Mouse (Mus musculus): ENCODE measurements around the gene Dhx15.

Dhx15 gene

DNA sequence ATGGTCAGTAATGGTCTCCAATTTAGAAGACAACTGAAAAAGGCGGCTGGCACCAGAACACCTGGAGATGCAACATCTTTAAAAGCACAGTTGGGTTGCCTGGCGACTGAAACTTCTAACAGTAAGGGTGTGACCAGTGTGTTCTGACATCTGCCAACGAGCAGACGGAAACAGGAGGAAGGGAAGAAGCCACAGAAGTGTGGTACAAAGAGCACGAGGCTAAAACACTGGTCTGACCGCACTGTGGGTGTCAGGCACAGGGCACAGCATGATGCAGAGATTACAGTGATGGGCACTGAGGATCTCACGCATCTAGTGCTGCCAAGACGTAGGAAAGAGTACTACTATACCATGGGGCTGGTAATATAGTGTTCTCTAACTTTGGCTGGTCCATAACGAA lies 48.4 kb downstream of the Dhx15 start:
- no peak for DNase-seq

DNA sequence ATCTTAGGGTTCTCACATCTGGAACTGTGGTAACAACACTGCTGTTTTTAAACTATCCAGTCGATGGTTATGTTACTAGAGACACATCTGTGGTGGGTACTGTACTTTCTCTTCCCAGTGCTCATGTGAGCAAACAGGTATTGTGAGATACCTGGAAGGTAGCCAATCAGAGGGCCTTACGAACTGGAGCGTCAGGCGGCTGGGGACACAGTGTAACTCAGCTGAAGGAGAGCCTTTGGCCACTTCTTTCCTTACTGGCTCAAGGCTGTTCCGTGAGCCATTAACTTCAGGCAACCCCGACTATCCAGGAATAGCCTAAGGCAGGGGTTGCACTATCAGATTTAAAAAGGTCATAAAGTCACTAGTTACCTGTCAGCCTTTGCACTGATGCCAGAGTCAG lies 51.5 kb downstream of the Dhx15 start:
- no peak for DNase-seq

DNA sequence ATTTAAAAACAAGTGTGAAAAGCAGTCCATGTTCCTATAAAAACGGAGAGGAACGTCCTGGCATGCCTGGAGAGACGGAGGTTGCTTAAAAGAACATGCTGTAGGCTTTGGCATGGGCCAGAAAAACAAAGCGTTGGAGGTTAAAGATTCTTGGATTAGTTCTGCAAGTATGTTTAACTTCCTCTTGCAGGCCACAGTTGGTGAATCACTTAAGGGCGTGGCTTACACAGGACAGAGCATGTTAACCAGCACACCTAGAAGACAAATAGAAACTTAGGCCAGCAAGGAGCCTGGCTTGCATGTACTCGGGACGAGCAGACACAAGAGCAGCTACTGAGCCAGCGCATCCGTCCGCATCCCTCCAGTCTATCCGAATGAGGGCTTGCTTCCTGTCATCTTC lies 52.2 kb downstream of the Dhx15 start:
- DNase-seq, result no peak

DNA sequence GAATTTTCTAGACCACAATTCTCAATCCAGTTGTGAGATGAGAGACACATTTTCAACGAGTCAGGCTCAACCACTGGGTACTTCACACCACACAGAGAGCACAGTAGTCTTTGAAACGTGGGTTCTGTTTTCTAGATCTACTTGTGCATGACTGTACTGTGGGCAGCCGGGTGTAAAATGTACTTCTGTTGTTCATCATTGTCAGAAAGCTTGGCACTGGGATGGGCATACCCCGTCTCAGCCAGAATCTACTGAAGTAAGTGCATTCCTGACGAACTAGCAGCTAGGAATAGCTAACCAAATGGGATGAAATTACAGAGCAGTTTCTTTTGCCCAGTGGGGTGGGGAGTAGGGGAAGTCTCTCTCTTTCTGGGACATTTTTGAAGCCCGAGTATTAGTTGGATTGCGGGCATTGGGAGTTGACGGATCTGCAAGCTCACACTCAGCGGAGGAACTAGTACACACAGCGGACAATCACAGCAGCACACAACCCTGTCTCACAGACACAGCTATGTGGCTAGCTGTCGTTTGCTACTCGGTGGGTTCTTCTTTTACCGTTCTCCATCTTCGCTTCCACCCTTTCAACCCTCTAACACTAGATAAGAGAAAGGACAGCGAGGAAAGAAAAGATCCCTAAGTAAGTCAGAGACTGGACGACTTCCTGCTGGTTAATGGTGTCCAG lies 54.7 kb downstream of the Dhx15 start:
- DNase-seq, result no peak

DNA sequence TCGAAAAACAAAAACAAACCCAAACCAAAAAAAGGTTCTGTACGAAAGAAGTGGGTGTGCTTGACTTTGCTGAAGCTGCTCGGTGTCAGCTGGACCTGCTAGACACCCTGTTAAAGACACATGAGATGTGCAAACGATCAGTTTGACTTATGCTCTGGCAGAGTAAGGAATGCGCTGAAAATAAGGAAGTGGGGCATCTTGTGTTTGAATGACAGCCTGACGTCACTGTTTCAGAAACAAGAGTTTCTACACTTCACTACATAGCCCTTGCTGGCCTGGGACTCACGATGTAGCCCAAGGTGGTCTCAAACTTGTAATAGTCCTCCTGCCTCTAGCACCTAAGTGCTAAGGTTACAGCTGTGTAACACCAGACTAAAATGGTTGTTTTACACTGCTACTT lies 57.5 kb downstream of the Dhx15 start:
- DNase-seq, result no peak

DNA sequence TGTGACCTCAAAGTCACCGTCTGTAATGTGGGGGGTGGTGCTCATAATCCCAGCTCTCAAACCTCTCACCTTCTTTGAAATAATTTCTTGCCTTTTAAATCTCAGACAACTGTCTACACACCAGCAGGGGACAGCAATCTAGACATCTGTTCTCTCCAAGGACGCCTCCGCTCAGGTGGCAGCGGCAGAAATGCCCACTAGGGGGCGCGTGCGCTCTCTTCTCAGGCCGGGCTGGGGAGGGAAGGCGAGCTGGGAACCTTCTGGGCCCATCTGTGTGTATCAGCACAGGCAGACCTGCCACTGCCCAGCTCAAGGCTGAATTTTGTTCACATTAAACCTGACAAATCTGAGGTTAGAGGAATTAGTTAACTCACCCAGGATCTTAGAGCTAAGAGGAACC lies 58.2 kb downstream of the Dhx15 start:
- DNase-seq, result peak; percentile 63 to 76

DNA sequence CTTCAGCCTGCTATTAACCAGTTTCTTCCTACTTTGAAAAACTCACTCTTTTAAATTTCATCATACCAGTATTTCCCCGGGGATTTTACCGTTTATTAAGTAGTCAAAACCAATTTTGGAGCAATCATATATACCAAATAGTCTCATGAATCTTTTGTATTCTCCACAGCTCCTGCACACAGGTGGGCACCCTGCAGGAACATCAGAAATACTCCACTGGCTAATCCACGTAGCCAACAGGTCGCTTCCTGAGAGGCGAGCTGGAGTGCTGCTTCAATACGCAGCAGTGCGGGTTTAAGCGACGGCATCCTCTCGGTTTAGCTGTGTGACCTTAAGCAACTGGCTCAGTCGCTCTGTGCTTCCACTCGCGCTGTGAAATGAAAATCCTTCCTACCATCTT lies 58.9 kb downstream of the Dhx15 start:
- no peak for DNase-seq

DNA sequence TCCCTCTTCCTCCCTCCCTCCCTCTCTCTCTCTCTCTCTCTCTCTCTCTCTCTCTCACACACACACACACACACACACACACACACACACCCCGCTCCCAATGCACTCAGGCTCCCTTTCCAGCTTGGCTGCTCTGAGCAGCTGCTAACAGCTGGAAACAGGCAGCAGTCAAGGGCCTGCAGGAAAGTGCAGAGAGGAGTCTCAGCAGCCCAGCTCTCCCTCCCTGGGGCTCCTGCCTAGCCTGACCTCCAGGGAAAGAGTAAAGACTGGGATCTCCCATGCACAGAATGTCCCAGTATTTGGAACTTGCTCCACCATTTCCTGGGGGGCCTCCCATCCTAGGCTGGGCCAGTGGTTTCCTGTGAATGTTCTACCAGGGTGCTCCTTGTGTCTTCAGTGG lies 59.8 kb downstream of the Dhx15 start:
- DNase-seq, result no peak

DNA sequence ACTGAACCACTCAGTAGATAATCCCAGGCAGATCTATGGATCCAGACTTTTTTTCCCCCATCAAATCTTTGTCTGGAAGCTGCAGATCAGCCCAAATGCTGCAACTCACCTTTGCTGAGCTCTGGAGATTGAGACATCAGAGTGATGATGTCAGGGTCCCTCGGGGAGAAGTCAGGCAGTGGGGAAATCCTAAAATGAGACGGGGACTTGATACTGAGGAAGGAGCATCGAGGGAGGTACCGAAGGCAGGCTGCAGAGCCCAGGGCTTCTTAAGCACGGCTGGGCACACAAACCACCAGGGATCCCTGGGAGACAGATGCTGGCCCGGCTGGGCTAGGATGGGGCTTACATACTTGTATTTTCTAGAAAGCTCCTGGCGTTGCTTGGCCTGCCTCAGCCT lies 64.1 kb downstream of the Dhx15 start:
- no peak for DNase-seq

DNA sequence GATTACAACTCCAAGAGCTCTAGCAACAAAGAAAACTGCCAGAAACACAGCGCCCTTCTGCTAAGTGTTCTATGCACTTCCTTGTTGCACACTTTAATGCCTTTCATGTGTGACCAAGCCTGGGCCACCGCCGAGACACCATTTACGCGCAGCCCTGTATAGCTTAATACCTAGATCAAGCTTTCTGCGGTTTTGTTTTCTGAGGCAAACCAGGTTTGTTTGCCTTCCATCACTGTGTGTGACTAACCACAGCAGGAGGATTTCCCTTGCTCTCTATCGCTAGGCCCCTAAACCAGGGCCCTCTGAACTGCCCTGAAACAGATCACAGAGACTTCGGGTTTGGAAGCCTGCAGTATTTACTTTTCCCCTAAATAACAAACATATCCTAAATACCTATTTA lies 64.5 kb downstream of the Dhx15 start:
- no peak for DNase-seq

DNA sequence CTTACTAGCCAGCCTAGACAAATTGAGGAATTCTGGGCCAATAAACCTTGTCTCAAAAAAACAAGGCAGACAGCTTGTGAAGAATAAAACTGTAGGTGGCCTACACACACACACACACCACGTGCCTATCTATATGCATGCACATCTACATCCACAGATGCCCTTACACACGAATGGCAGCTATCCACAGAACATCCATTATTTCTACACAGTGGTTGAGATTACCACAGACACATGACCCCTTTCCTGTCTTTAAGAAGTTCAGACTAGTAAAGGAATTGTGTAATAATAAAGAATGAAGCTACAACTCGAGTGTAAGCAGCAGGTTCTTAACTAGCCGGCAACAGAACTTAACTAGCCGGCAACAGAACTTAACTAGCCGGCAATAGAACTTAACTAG lies 68.2 kb downstream of the Dhx15 start:
- DNase-seq, result no peak

DNA sequence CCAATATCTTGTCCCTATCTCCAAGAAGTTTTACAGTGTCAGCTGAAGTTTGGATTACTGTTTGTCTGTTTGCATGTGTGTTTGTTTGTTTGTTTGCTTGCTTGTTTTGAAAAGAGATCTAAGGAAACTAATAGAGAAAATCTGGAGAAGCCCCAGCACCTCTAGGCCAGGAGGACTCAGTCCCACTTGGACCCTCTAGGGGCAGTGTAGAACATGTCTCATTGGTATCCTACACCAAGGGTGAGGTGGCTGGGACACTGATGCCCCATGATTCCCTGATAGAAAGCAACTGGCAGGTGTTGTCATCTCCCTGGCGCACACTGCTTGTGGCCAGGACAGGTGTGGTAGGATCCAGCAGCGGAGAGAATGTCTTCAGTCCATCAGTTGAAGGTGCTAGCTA lies 70.5 kb downstream of the Dhx15 start:
- DNase-seq, result no peak

DNA sequence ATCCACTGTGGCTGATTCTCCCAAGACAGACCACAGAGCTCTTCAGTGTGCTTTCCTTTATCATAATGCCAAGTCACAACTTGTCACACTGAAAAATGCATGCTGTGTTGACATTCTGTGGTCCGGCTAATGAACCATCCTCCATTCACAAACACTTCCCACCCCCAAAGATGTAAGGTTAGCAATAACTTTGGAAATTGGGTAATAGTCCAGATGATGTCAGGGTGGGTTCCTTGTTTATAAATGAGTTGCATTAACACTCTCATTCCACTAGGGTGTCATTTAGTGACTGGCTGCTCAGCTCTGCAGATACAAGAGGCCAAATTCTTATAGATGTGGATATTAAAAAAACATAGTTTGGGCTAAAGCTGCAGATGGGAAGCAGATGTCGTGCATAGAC lies 71.1 kb downstream of the Dhx15 start:
- DNase-seq, result no peak

DNA sequence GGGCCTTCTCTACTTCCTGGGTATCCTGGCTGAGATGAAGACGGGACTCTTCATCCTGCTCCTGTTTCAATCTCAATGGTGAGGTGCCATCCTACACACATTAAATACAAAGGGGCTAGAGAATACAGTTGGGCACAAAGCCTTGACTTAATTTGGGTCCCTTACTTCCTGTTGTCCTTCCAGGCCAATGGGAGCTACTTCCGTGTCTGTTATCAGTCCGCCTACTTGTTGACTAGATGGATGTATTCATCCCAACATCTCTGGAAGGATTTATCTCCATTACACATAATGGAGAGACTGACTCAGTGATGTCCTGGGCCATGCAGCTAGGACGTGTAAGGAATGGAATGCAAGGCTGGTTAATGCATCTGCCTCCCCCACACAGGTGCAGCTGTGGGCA lies 72.5 kb downstream of the Dhx15 start:
- no peak for DNase-seq

DNA sequence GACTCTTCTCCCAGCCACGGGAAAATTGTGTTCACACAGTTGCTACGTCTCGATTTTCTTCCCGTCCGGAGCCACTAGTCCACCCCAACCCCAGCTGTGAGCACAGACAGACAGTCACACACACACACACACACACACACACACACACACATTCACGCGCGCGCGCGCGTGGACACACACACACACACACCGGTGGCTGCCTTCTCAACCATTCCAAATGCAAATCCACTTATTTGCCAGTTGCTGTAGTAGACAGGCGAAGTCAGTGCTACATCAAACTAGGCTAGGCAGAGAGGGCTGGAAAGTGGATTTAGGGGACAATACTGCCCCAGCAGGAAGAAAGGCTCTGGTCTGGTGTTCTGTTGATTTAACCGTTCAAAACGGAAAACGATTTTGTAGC lies 73.9 kb downstream of the Dhx15 start:
- DNase-seq, result peak; percentile 50 to 59

DNA sequence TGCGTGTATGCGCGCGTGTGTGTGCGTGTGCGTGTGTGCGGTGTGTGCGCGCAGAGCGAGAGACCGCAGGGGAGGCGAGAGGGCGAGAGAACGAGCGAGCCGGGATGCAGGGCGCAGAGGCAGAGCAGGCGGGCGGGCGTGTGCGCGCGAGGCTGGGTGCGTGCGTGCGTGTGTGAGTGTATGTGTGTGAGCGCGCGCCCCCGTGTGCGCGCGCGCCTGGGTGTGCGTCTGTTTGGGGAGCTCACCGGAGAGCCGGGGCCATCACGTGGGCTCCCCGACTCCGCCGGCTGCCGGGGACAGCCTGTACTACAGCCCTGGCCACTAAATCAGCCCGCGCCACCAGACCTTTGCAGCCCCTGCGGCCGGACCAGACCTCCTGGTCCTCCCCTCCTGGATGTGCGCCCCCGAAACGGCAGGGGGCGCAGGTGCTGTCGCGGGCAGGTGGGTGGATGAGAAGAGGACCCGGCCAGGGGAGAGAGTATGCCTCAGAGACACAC lies 74.4 kb downstream of the Dhx15 start:
- DNase-seq, result peak; percentile 85 to 91

DNA sequence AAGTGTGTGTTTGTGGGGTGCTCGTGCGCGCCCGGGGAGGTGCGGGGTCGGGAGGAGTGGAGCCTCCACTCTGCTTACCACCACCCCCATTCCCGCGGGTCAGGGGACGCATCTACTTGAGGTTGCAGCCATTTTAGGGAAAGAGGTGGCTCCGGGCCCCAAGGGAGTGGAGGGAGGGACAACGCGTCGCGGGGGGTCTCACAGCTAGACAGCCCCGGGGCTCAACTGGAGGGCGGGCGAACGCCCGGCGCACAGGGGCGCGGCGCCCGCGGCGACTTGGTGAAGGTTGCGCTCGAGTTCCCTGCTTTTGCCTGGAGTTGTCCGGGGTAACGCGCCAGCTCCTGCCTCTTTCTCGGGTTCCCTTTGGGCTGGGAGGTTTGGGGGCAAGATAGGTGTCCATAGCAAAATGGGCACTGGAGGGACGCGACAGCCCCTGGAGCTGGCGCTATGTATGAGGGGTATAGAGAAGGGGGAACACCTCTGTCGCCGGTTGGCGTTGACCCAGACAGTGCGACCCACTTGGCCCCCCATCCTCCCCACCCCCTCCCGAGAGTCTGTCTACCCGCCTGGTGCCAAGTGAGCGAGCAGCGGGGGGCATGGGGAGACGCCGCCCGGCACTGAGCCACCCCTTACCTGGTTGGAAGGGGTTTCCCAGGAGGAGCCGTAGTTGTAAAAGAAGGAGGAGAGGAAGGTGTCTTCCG lies 75.4 kb downstream of the Dhx15 start:
- DNase-seq, result peak; percentile 47 to 56

DNA sequence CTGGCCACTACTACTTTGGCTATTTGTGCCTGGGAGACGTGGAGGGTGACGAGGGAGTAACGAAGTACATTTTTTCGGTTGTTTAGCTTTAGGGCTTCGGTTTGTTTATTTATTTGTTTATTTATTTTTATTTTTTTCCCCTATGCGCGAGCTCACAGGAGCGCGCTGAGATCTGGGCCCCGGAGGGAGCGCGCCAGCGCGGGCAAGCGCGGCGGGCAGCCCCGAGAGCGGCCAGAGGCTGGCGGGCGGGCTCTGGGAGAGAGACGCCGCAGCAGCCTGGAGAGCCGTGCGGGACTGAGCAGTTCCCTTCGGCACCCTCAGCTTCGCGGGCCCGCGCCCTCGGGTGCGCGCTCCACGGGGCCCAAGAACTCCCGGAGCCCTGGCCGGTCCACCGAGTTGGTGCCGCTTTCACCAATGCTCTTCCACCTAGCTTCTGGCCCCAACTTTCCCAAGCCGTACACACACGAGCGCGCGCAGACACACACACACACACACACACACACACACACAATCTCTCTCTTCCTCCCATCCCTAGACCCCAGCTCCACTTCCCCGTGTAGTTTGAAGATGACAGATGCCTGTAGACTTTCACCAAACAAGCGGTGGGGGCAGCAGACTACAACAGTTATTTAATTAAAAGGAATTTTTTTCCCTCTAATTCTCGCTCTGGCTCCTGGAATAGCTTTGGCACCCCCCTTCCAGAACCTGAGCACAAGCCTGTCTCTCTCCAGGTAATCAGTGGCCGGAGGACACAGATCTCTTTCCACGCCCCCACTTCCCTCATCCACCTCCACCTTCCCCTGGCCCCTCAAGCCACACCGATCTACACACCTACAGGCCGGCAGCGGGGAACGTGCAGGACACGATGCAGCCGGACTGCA lies 76.2 kb downstream of the Dhx15 start:
- DNase-seq, result peak; percentile 42 to 52

DNA sequence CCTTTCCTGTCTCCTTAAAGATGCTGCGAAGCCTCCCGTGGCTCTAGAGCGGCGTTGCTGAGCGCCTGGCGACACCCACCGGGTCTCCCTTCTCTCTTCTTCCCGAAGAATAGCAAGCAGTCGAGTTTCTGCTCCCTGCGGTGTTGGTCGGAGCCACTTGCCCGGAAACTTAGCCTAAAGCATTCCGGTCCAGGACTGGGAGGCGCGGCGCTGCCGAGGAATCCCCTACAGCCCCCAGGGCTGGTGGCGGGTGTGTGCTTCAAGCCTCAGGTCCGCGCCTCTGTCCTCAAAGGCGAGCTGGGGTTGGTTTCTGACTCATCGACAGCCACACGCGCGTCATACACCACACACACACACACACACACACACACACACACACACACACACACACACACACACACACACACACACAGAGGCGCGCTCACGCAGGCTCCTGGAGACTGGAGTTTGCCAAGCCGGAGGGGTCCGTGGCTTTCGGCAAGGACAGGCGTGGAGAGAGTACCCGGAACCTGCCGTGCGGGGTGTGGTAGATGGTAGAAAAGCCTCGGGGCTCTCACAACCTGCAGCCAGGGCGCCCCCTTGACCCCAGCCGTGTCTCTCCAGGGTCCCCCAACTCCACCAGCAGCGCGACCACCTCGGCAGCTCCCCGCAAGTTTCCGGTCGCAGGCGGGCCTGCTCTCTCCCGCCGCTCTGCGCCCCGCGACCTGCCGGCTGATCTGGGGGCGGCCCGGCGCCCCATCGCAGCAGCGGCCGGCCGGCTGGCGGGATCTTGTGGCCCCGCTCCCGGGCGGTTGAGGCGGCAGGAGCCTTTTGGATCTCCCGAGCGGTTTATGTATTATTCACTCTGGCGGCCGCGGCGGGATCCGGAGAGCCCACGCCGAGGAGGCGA lies 77.1 kb downstream of the Dhx15 start:
- DNase-seq, result peak; percentile 35 to 40

DNA sequence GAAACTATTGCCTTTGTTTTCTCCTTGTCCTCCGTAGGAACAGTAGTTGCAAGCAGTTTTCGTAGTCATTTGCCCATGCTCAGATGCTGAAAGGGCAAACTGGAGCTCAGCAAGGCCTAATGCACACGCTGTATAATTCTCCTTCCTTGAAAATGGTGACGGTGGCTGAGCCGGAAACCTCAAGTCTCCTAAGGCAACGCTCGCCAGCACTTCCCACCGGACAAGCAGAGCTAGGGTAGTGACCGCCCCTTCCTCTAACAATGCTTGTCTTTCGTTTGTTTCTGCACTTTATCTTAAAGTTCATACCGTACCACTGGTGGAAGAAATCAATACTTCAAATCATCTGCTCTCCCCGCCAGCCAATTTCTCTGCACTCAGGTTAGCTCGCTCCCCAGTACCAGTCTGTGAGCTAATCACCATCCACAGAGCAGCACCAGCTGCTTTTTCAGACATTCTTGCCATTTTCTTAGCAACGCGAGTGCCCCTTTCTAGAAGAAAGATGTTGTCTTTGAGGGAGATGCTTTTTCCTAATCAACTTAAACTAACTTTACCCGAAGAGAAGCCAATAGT lies 78.0 kb downstream of the Dhx15 start:
- DNase-seq, result no peak

DNA sequence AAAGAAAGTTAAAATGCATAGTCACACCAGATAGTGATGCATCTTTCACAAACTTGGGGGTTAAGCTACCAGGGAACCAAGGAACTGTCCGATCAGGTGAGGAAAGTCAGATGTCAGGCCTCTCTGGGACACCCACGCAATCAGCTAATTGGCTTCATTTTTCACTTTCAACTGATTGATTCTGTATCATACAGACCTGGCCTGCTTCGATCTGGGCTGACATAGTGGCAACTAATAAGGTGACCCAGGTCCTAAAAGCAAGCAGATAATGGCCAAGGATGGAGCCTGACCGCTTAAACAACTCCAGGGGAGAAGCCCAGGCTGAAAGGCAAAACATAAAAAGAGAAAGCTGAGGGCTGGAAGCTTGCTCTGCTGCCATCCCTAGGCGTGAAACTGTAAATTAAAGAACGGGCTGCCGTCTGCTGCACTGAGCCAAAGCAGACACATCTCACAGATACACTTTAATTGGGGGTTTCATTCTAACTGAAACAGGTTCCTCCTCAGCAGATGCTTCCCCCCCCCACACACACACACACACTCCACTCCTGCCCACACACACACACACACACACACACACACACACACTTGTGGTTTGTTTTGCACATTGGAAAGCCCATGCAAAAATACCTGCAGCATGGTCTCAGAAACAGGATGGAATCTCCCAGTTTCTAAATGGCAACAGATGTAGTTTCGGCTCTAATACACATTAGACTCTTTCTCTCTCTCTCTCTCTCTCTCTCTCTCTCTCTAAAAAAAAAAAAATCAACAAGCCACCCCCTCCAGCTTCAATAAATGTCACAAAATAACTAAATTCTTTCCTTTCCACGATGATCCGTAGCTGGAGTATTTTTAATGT lies 79.3 kb downstream of the Dhx15 start:
- no peak for DNase-seq

Measured in cerebellum, postnatal 36 days (tissue).